Mouse (Mus musculus) MEL (cell line): ENCODE data around the gene Tmem171. TPM values are rescaled to one million over a fixed set of nuclear protein-coding genes. Genes with fewer than 3 reads are reported as not detected.

Experiments
- DNase-seq: peaks from one replicate; pipeline ENCODE4 v3.0.0; 2011; ENCODE audit warnings: low read depth, low spot score
- H3K27ac ChIP-seq: 2 replicates; pipeline ENCODE4 v1.5.1; 2012; ENCODE audit warnings: low read depth, mild to moderate bottlenecking, control low read depth, low read length, moderate library complexity; ENCODE audit not compliant: control insufficient read depth
- H3K27me3 ChIP-seq, 2 experiments: fragments of 150-350 bp in 1 of 2; sonication (generic) in 1 of 2; 2 replicates each; pipeline ENCODE4 v1.6.1; 2012; ENCODE audit warnings: low read length in 2 of 2, mild to moderate bottlenecking in 2 of 2, improper control_type of control experiment in 1 of 2, moderate library complexity in 1 of 2; ENCODE audit not compliant: insufficient read depth in 2 of 2, control insufficient read depth in 1 of 2
- H3K36me3 ChIP-seq, 2 experiments: 2 replicates each; pipeline ENCODE4 v1.6.1; 2012 to 2014; ENCODE audit warnings: low read length in 2 of 2, improper control_type of control experiment in 1 of 2, inconsistent platforms in 1 of 2, mild to moderate bottlenecking in 1 of 2; ENCODE audit not compliant: insufficient read depth in 2 of 2, control insufficient read depth in 1 of 2
- H3K4me1 ChIP-seq, 2 experiments: fragments of 150-350 bp in 1 of 2; sonication (generic) in 1 of 2; 2 replicates each; pipeline ENCODE4 v1.6.1; 2012; ENCODE audit warnings: low read length in 2 of 2, improper control_type of control experiment in 1 of 2, mild to moderate bottlenecking in 1 of 2; ENCODE audit not compliant: insufficient read depth in 2 of 2, control insufficient read depth in 1 of 2
- H3K4me3 ChIP-seq, 2 experiments: fragments of 150-350 bp in 1 of 2; sonication (generic) in 1 of 2; 2 replicates each; pipeline ENCODE4 v1.5.1; 2012; ENCODE audit warnings: low read depth in 2 of 2, low read length in 2 of 2, mild to moderate bottlenecking in 2 of 2, moderate library complexity in 2 of 2, control low read depth in 1 of 2, improper control_type of control experiment in 1 of 2; ENCODE audit not compliant: control insufficient read depth in 1 of 2, insufficient read depth in 1 of 2
- H3K79me2 ChIP-seq: 2 replicates; pipeline ENCODE4 v1.6.1; 2012; ENCODE audit warnings: mild to moderate bottlenecking, low read length, moderate library complexity; ENCODE audit not compliant: control insufficient read depth, poor library complexity, insufficient read depth
- H3K9ac ChIP-seq: 2 replicates; pipeline ENCODE4 v1.6.1; 2012; ENCODE audit warnings: low read depth, mild to moderate bottlenecking, control low read depth, low read length, moderate library complexity; ENCODE audit not compliant: control insufficient read depth, poor library complexity, severe bottlenecking
- H3K9me3 ChIP-seq: fragments of 150-350 bp; sonication (generic); replicated peaks from 2 replicates; pipeline ENCODE4 v1.6.1; 2012; ENCODE audit warnings: mild to moderate bottlenecking, low read length, improper control_type of control experiment, moderate library complexity; ENCODE audit not compliant: insufficient read depth
- BHLHE40 ChIP-seq: IDR thresholded peaks from 2 replicates; pipeline ENCODE4 v1.6.1; 2012; ENCODE audit warnings: low read depth, mild to moderate bottlenecking, inconsistent platforms, low read length, improper control_type of control experiment, borderline replicate concordance
- CHD1 ChIP-seq: IDR thresholded peaks from 2 replicates; pipeline ENCODE4 v1.6.1; 2012; ENCODE audit warnings: low read depth, mild to moderate bottlenecking, inconsistent platforms, low read length, improper control_type of control experiment
- CHD2 ChIP-seq: IDR thresholded peaks from 2 replicates; pipeline ENCODE4 v1.6.1; 2011; ENCODE audit warnings: low read length, improper control_type of control experiment
- ELF1 ChIP-seq: IDR thresholded peaks from 2 replicates; pipeline ENCODE4 v1.6.1; 2014; ENCODE audit warnings: low read depth, mild to moderate bottlenecking, inconsistent platforms, low read length, improper control_type of control experiment, moderate library complexity
- ETS1 ChIP-seq: IDR thresholded peaks from 2 replicates; pipeline ENCODE4 v1.6.1; 2012; ENCODE audit warnings: low read depth, mild to moderate bottlenecking, inconsistent platforms, low read length, improper control_type of control experiment, moderate library complexity
- GABPA ChIP-seq: IDR thresholded peaks from 2 replicates; pipeline ENCODE4 v1.6.1; 2012; ENCODE audit warnings: low read depth, mild to moderate bottlenecking, inconsistent platforms, low read length, improper control_type of control experiment, moderate library complexity
- GATA1 ChIP-seq: IDR thresholded peaks from 2 replicates; pipeline ENCODE4 v1.6.1; 2011; ENCODE audit warnings: low read depth, low read length, improper control_type of control experiment
- MAFK ChIP-seq: IDR thresholded peaks from 2 replicates; pipeline ENCODE4 v1.6.1; 2011; ENCODE audit warnings: low read depth, mild to moderate bottlenecking, low read length, improper control_type of control experiment, borderline replicate concordance
- MAZ ChIP-seq: IDR thresholded peaks from 2 replicates; pipeline ENCODE4 v1.6.1; 2012; ENCODE audit warnings: low read depth, mild to moderate bottlenecking, inconsistent platforms, low read length, improper control_type of control experiment
- MXI1 ChIP-seq: IDR thresholded peaks from 2 replicates; pipeline ENCODE4 v1.6.1; 2011; ENCODE audit warnings: mild to moderate bottlenecking, low read depth, low read length, improper control_type of control experiment
- MYB ChIP-seq: IDR thresholded peaks from 2 replicates; pipeline ENCODE4 v1.6.1; 2011; ENCODE audit warnings: mild to moderate bottlenecking, low read depth, low read length, improper control_type of control experiment
- MYC ChIP-seq: IDR thresholded peaks from 2 replicates; pipeline ENCODE4 v1.6.1; 2011; ENCODE audit warnings: low read depth, mild to moderate bottlenecking, low read length, improper control_type of control experiment, moderate library complexity
- NELFE ChIP-seq: IDR thresholded peaks from 2 replicates; pipeline ENCODE4 v1.6.1; 2011; ENCODE audit warnings: low read depth, low read length, improper control_type of control experiment
- POLR2A ChIP-seq, 2 experiments: IDR thresholded peaks; 2 replicates each; pipeline ENCODE4 v1.6.1; 2011 to 2012; ENCODE audit warnings: low read length in 2 of 2, mild to moderate bottlenecking in 2 of 2, control low read depth in 1 of 2, improper control_type of control experiment in 1 of 2, low read depth in 1 of 2, moderate library complexity in 1 of 2; ENCODE audit not compliant: control insufficient read depth in 1 of 2, insufficient read depth in 1 of 2, poor library complexity in 1 of 2
- POLR2AphosphoS2 ChIP-seq: IDR thresholded peaks from 2 replicates; pipeline ENCODE4 v1.6.1; 2011; ENCODE audit warnings: low read length, improper control_type of control experiment
- POLR2AphosphoS5 ChIP-seq: IDR thresholded peaks from 2 replicates; pipeline ENCODE4 v1.6.1; 2012; ENCODE audit warnings: low read depth, borderline replicate concordance, mild to moderate bottlenecking, inconsistent platforms, low read length, moderate library complexity, mixed read lengths
- SMC3 ChIP-seq: IDR thresholded peaks from 2 replicates; pipeline ENCODE4 v1.6.1; 2011; ENCODE audit warnings: low read depth, low read length, improper control_type of control experiment
- TAL1 ChIP-seq: IDR thresholded peaks from 2 replicates; pipeline ENCODE4 v1.6.1; 2012; ENCODE audit warnings: mild to moderate bottlenecking, inconsistent platforms, low read length, moderate library complexity, mixed read lengths
- TBP ChIP-seq: IDR thresholded peaks from 2 replicates; pipeline ENCODE4 v1.8.0; 2011; ENCODE audit warnings: low read depth, low read length, improper control_type of control experiment
- TCF12 ChIP-seq: IDR thresholded peaks from 2 replicates; pipeline ENCODE4 v1.6.1; 2014; ENCODE audit warnings: low read depth, mild to moderate bottlenecking, inconsistent platforms, low read length, improper control_type of control experiment, moderate library complexity
- UBTF ChIP-seq: IDR thresholded peaks from 2 replicates; pipeline ENCODE4 v1.6.1; 2012; ENCODE audit warnings: low read depth, mild to moderate bottlenecking, inconsistent platforms, low read length, improper control_type of control experiment, moderate library complexity, borderline replicate concordance; ENCODE audit not compliant: insufficient read depth
- USF1 ChIP-seq: IDR thresholded peaks from 2 replicates; pipeline ENCODE4 v1.6.1; 2014; ENCODE audit warnings: low read depth, mild to moderate bottlenecking, inconsistent platforms, low read length, improper control_type of control experiment, moderate library complexity
- ZKSCAN1 ChIP-seq: IDR thresholded peaks from 2 replicates; pipeline ENCODE4 v1.6.1; 2012; ENCODE audit warnings: low read depth, mild to moderate bottlenecking, inconsistent platforms, low read length, improper control_type of control experiment, moderate library complexity
- ZNF384 ChIP-seq: IDR thresholded peaks from 2 replicates; pipeline ENCODE4 v1.6.1; 2012; ENCODE audit warnings: low read depth, mild to moderate bottlenecking, inconsistent platforms, low read length, improper control_type of control experiment
- polyA plus RNA-seq, 2 experiments: library from polyadenylated mRNA; stranded (reverse) in 1 of 2; unstranded in 1 of 2; fragments of >175 nt in 1 of 2; fragments of >200 nt in 1 of 2; gene quantifications; 2 replicates each; pipeline versions ENCODE4 v1.2.1 to v1.2.4; 2012; ENCODE audit warnings: low replicate concordance in 2 of 2, low read depth in 1 of 2; ENCODE audit not compliant: insufficient read length in 2 of 2, insufficient read depth in 1 of 2, missing spikeins in 1 of 2
- total RNA-seq: library from RNA; depleted of rRNA; stranded (reverse); fragments of 300-350 nt; gene quantifications from 2 replicates; pipeline ENCODE4 v1.2.3, GENCODE M21; 2012

Gene Tmem171
- total and polyA plus RNA-seq, 3 experiments, result not detected

DNA sequence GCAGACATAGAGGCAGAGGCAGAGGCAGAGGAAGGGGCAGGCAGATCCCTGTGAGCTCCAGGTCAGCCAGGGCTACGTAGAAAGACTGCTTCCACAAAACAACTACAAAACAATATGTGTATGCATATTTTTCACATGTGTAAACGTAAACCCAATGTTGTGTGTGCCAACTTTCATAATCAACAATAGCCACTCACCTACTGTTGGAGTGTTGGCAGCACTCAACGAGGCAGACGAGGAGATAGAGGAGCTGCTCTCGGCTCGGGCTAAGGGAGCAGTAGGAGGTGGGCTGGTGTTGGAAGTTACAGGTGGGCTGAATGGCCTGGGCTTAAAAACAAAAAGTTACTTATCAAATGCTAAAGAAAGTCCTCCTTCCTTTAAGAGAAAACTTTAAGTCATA is 48.6 kb upstream of the Tmem171 start:
- no peaks in the 10 kb centered on the region for H3K79me2 ChIP-seq
- H3K9me3 ChIP-seq, result no peaks in the 10 kb centered on the region
- no peak overlapping the region for H3K9ac ChIP-seq
- no peaks in the 10 kb centered on the region for H3K27me3 ChIP-seq
- no peak for TF ChIP-seq ZNF384
- no peak for TF ChIP-seq CHD1
- no peak for TF ChIP-seq TCF12
- no peak for TF ChIP-seq ELF1
- TF ChIP-seq MXI1, result no peak
- TF ChIP-seq ZKSCAN1, result no peak
- no peak for TF ChIP-seq GABPA
- TF ChIP-seq UBTF, result no peak
- no peak for TF ChIP-seq MAZ
- no peak for TF ChIP-seq USF1
- no peak for TF ChIP-seq BHLHE40
- TF ChIP-seq MYC, result no peak
- no peak for TF ChIP-seq NELFE
- no peak for TF ChIP-seq TAL1
- no peak for TF ChIP-seq MYB
- TF ChIP-seq TBP, result no peak
- TF ChIP-seq, all 39 proteins: peak for 0
- peaks cover 6 to 7% of the 10 kb centered on the region in 2 experiments for H3K36me3 ChIP-seq
- no peak overlapping the region for H3K27ac ChIP-seq
- no peak overlapping the region for H3K4me3 ChIP-seq
- DNase-seq, result no peak
- peaks cover 0 to 8% of the 10 kb centered on the region in 2 experiments; a peak in 1 of 4 replicates for H3K4me1 ChIP-seq

DNA sequence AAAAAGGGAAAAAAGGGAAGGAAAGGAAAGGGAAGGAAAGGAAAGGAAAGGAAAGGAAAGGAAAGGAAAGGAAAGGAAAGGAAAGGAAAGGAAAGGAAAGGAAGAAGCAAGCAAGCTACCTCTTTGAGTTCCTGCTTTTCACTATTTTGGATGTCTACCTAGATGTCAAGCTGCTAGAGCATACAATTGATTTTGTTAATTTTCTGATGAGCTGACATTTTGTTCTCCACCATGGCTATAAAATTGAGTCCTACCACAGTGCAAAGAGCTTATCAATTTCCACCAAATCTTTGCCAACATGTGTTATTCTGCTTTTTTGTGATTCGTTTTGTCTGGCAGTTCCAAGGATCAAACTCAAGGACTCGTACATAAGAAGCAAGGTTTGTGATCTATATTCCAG is 43.6 kb upstream of the Tmem171 start:
- peaks cover 2 to 3% of the 10 kb centered on the region in 2 experiments; a peak in 2 of 4 replicates for H3K36me3 ChIP-seq
- TF ChIP-seq GATA1, result no peak
- no peak for TF ChIP-seq CHD1
- TF ChIP-seq POLR2AphosphoS5, result no peak
- TF ChIP-seq POLR2AphosphoS2, result no peak
- TF ChIP-seq TCF12, result no peak
- no peak for TF ChIP-seq MAFK
- no peak for TF ChIP-seq SMC3
- no peak for TF ChIP-seq ETS1
- no peak for TF ChIP-seq POLR2A (IDR thresholded peaks at IDR 0.05; ENCODE audit: control insufficient read depth in 1 of 2, insufficient read depth in 1 of 2, low read depth in 1 of 2, low read length in 2 of 2, poor library complexity in 1 of 2)
- TF ChIP-seq ZNF384, result no peak
- no peak for TF ChIP-seq BHLHE40
- TF ChIP-seq CHD2, result no peak
- no peak for TF ChIP-seq NELFE
- no peak for TF ChIP-seq MXI1
- H3K4me1 ChIP-seq, result 0 out of 4 replicates have a peak, but pooled peaks cover 0 to 2% of the 10 kb centered on the region in 2 experiments
- H3K27ac ChIP-seq, result no peak overlapping the region
- H3K79me2 ChIP-seq, result no peaks in the 10 kb centered on the region
- no peak for DNase-seq
- H3K4me3 ChIP-seq, result no peak overlapping the region
- H3K9me3 ChIP-seq, result no peaks in the 10 kb centered on the region
- no peak overlapping the region for H3K9ac ChIP-seq
- no peaks in the 10 kb centered on the region for H3K27me3 ChIP-seq
